Mouse (Mus musculus) left cerebral cortex, postnatal 25 days (tissue): Measurements from ENCODE around the gene Aga. TPM values are rescaled to one million over a fixed set of nuclear protein-coding genes. Genes with fewer than 3 reads are reported as not detected.
"Not testable (repeated sequence)": the region's sequence is repeated elsewhere in the genome, so short reads cannot be mapped to it uniquely, and the experiment has no call there.

Experiments
- DNase-seq, 2 experiments: peaks; one replicate each; pipeline ENCODE4 v3.0.0; 2022; ENCODE audit warnings: low spot score in 2 of 2, mixed read lengths in 1 of 2
- intact Hi-C: fragments of 180-260 bp; cut with DNase I; formaldehyde crosslinking; loops from one replicate; pipeline ENCODE4 v1.15.1; 2025
- total RNA-seq, 2 experiments: library from RNA; stranded (reverse); gene quantifications; 2 replicates each; pipeline ENCODE4 v1.2.3; 2021

The Aga gene
- 1 to 10 TPM; 5.9 to 7.4 TPM for total RNA-seq

DNA sequence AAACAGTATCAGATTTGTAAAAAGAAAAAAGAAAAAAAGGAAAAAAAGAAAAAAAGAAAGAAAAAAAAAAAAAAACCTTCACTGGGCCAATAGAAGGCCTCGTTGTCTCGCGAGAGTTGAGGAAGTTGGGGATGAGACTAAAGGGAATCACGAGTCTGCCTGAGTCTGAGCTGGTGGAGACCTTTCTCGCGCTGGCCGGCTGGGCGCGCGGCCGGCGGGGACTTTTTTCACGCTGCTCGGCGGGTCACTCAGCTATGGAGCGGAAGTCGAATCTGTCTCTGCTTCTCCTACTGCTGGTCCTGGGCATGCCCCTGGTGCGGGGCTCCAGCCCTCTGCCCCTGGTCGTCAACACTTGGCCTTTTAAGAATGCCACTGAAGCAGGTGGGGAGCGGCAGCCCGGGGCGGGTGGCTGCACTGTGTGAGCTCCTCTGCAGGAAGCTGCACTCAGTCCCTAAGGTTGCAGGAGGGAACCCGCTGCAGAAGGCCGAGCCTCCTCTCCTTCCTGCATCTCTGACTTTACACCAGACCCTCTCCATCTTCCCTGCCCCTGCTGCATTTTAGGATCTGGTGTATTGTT, at the start of gene Aga:
Gene Aga (plus strand): TSS at position 177 of the 577 bp plus-strand sequence.
- intact Hi-C loops: no loop called here
- peak; percentile 86 to 93 for DNase-seq

- intact Hi-C loops: no loop called here
- DNase-seq: no peak
Measured at GRCm38 (mm10) chr8:53489063-53489462, 22.5 kb upstream of the Aga start.

- no peak for DNase-seq
- intact Hi-C loops: no loop called here
Measured at GRCm38 (mm10) chr8:53496216-53496615, 15.3 kb upstream of the Aga start.

DNA sequence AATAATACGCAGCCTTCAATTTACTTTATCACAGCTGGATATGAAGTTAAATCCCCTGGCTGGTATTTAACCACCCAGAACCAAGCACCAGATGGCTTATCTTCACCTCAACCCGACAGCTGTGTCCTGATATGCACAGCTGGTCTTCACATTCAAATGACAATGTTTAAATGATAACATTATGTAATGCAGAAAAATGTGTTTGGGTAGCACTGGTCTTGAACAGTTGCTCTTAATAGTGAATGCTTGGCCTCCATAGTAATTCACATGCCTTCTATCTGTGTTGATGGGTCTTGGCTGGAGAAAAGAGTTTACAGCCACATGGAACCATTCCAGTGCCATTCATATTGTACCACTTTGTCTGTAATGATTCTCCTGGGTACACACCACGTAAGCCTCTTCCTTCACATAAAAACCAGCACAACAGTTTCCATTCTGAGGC, 14.6 kb upstream of the Aga start:
- intact Hi-C loops: no loop called here
- DNase-seq: no peak

GRCm38 (mm10) chr8:53538049-53538448, 26.5 kb downstream of the Aga start:
- DNase-seq, intact Hi-C loops: not testable (repeated sequence)

DNA sequence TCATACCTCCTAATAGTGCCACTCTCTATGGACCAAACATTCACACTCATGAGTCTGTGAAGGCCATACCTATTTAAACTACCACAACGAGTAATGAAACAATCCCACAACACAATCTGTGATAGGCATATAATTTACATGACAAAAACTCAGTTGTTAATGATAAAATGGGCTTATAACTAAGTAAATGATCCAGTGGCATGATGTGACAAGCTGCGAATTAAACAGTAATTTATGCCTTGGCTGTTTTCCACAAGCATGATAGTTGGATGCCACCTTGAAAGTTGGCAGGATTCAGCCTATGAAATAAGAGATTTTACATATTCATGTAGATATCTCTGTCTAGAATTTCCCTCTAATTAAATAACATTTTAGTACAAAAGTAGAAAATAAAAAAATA, 28.1 kb downstream of the Aga start:
- intact Hi-C loops: no loop called here
- no peak for DNase-seq

DNA sequence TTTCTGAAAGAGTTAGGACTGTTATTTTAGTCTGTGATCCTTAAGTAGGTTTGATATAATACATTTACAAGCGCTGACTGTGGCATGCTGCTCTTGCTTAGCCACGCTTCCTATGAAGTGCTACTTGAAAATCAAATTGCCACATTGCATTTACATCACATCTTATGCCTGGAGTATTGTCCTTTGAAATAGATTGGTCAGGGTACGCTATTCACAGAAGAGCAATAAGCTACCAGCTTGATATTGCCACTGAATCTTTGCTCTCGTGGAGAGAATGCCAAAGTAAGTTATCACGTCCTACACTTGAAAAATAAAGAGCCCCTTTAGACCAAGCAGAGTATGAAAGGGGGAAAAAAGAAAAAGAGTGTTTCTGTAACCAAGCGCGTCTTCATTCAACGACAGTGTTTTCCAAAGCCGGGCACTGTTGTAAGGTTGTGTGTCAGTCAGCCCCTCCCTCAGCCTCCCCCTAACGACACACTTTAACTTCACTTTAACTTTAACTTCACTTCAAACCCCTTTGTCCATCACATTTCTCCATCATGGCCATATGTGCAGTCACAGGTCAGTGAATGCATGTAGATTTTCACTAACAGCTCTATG, 51.0 kb downstream of the Aga start:
- intact Hi-C loops: no loop called here
- DNase-seq: no peak

- no peak for DNase-seq
- intact Hi-C loops: no loop called here
Measured at GRCm38 (mm10) chr8:53566223-53566622, 54.7 kb downstream of the Aga start.

Other genes starting within 250 kb of the Aga start
- under 1 TPM; 0.16 to 0.80 TPM for gene Neil3, start 127.3 kb downstream of the Aga start, total RNA-seq